Mouse (Mus musculus) lung, adult 2 months (tissue): ENCODE results near the gene Trhde.

Source experiments
- CTCF ChIP-seq: fragments of 200-500 bp; IDR thresholded peaks from 2 replicates; pipeline ENCODE4 v1.5.1; 2011; ENCODE audit warnings: mild to moderate bottlenecking, low read length, control low read depth; ENCODE audit not compliant: insufficient read depth
- POLR2A ChIP-seq: fragments of 200-500 bp; IDR thresholded peaks from 2 replicates; pipeline ENCODE4 v1.6.1; 2011; ENCODE audit warnings: low read depth, mild to moderate bottlenecking, control low read depth, low read length, borderline replicate concordance; ENCODE audit errors: extremely low read depth

- TF ChIP-seq CTCF (no peak), POLR2A (no peak)
Observed at GRCm38 (mm10) chr10:114593046-114593445, 209.1 kb downstream of the Trhde start.
